Mouse (Mus musculus) macrophage (primary cell): ENCODE results near the gene Elovl6. TPM values are rescaled to one million over a fixed set of nuclear protein-coding genes. Genes with fewer than 3 reads are reported as not detected.

ENCODE experiments used
- H3K27ac ChIP-seq: fragments of 350-480 bp; formaldehyde crosslinking; 2 replicates; pipeline ENCODE4 v1.9.0; 2021
- H3K36me3 ChIP-seq: fragments of 350-480 bp; formaldehyde crosslinking; 2 replicates; pipeline ENCODE4 v1.9.0; 2021; ENCODE audit errors: inconsistent target
- H3K4me3 ChIP-seq: fragments of 350-480 bp; formaldehyde crosslinking; 2 replicates; pipeline ENCODE4 v1.9.0; 2021; ENCODE audit errors: inconsistent target
- H3K79me2 ChIP-seq: fragments of 350-480 bp; formaldehyde crosslinking; 2 replicates; pipeline ENCODE4 v1.9.0; 2021; ENCODE audit errors: inconsistent target
- WGBS: methylation state at CpG from one replicate; pipeline ENCODE4 v1.1.7; 2026; ENCODE audit warnings: inconsistent platforms; ENCODE audit not compliant: missing documents; 5-methylcytosine and 5-hydroxymethylcytosine counted together
- polyA plus RNA-seq: library from polyadenylated mRNA; stranded (reverse); fragments of 250-400 nt; gene quantifications from 3 replicates; pipeline ENCODE4 v1.2.4, GENCODE M21; 2018; ENCODE audit warnings: inconsistent platforms

Gene Elovl6
- polyA plus RNA-seq, 1 experiment from 2014 or later: 2.6 TPM

DNA sequence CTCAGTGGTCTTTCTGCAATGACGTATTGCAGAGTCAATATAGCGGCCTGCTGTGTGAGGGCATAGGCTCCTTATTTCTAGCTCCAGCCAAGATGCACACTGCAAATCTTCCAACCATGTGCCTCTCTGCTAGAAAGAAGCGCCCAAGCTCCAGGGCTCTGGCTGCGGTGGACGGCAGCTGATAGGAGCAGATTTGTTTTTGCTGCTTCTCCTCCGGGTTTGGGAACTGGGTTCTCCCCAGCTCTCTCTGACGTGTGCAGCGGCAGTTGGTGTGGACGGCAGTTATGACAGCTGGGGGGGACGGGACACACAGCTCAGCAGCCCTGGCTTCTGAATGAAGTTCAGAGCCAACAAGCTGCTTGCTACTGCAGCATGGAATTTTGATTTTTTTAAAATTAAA lies 150.2 kb downstream of the Elovl6 start:
- no peaks in the 10 kb centered on the region for H3K36me3 ChIP-seq
- H3K27ac ChIP-seq: no peak overlapping the region
- H3K79me2 ChIP-seq: no peaks in the 10 kb centered on the region
- no peak overlapping the region for H3K4me3 ChIP-seq
- 93% methylated on average over 10 of the region's 10 CpGs for WGBS

- Histone ChIP-seq H3K4me3 (no peak overlapping the region), H3K36me3 (no peaks in the 10 kb centered on the region), H3K27ac (no peak overlapping the region), H3K79me2 (no peaks in the 10 kb centered on the region)
- WGBS: 96% methylated on average over 10 of the region's 10 CpGs
Measured at GRCm38 (mm10) chr3:129683060-129683679, 151.0 kb downstream of the Elovl6 start.

DNA sequence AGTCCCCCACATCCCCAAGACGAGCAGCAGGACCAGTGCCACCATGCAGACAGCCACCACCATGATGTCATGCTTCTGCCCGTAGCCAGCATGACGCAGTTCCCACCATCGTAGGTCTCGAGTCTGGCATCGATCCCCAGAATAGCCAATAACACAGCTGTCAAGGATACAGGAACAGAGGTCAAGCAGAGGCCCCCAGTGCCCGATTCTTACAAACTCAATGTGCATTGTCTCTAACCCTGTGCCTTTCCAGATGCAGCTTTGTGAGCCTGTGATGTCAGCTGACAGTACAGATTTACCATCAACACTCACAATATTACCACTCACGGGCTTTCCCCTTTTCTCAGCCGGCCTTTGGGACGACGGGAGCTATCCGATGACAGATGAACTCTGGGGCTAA lies 154.0 kb downstream of the Elovl6 start:
- Histone ChIP-seq H3K79me2 (no peaks in the 10 kb centered on the region), H3K36me3 (no peaks in the 10 kb centered on the region), H3K4me3 (no peak overlapping the region), H3K27ac (no peak overlapping the region)
- 94% methylated on average over 11 of the region's 12 CpGs for WGBS

DNA sequence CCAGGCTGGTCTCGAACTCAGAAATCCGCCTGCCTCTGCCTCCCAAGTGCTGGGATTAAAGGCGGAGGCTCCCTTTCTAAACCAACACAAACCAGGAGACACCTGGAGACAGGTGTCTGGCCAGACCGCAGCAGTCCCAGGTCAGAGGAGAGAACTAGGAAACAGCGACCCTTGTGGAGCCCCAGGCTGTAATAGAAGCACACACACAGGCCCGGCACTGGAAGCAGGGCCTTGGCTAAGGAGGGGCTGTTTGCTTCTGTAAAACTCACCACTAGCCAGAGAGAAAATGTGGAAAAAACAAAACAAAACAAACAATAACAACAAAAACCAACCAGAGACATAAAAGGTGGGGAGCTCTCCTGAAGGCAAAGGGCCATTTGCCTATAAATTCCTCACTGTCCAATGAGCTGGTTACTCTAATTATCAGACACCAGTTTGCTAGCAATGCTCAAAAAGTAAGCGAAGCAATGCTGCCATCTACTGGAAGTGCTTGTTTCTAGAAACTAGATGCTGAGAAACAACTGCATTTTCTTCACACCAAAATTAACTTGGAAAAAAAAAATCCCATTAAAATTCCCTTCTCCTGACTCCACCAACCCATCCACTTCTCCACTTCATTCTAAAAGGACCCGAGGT lies 154.7 kb downstream of the Elovl6 start:
- no peak overlapping the region for H3K4me3 ChIP-seq
- 58% methylated on average over 6 of the region's 8 CpGs for WGBS
- no peaks in the 10 kb centered on the region for H3K79me2 ChIP-seq
- no peaks in the 10 kb centered on the region for H3K36me3 ChIP-seq
- H3K27ac ChIP-seq: no peak overlapping the region

DNA sequence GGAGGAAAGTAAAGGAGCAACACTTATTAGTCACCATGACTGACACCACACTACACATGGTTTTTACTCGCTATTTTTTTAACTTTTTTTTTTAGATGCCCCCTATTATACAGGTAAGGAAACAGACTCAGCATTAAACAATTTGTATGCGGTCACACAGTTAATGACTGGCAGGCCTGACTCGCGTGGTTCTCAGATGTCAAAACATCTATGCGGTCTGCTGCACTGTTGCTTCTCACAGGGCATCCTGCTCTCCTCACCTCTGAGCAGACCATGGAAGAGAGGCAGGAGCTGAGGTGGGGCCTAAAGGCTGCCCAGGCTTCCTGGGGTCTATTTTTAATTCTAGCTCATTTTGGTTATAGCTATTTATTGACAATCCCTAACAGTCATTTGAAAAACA lies 155.3 kb downstream of the Elovl6 start:
- WGBS: 74% methylated on average over 5 of the region's 5 CpGs
- no peaks in the 10 kb centered on the region for H3K36me3 ChIP-seq
- H3K27ac ChIP-seq: no peak overlapping the region
- no peaks in the 10 kb centered on the region for H3K79me2 ChIP-seq
- no peak overlapping the region for H3K4me3 ChIP-seq

Other genes starting within 250 kb of the Elovl6 start
- not detected in 3 replicates for gene Enpep, start 199.6 kb upstream of the Elovl6 start, polyA plus RNA-seq
- 0.33 to 0.53 TPM (median 0.47 TPM) in 3 replicates for gene Egf, start 223.0 kb downstream of the Elovl6 start, polyA plus RNA-seq